Mouse (Mus musculus) limb, embryonic 10.5 days (tissue): Measurements from ENCODE around the gene Socs2. TPM values are rescaled to one million over a fixed set of nuclear protein-coding genes. Genes with fewer than 3 reads are reported as not detected.

Source experiments
- DNase-seq: peaks from one replicate; pipeline ENCODE4 v3.0.0-alpha.2; 2017; ENCODE audit warnings: low spot score
- H3K27ac ChIP-seq: fragments of 300-500 bp; sonication (generic); 2 replicates; pipeline ENCODE4 v1.5.1; 2016; ENCODE audit warnings: mild to moderate bottlenecking
- H3K27me3 ChIP-seq: fragments of 300-500 bp; sonication (generic); 2 replicates; pipeline ENCODE4 v1.6.1; 2016; ENCODE audit warnings: low read depth, mild to moderate bottlenecking; ENCODE audit not compliant: poor library complexity, severe bottlenecking
- H3K36me3 ChIP-seq: fragments of 300-500 bp; sonication (generic); 2 replicates; pipeline ENCODE4 v1.6.1; 2016; ENCODE audit warnings: mild to moderate bottlenecking, moderate library complexity
- H3K4me1 ChIP-seq: fragments of 300-500 bp; sonication (generic); 2 replicates; pipeline ENCODE4 v1.6.1; 2016
- H3K4me3 ChIP-seq: fragments of 300-500 bp; sonication (generic); 2 replicates; pipeline ENCODE4 v1.5.1; 2016; ENCODE audit warnings: mild to moderate bottlenecking, moderate library complexity
- H3K9me3 ChIP-seq: fragments of 300-500 bp; sonication (generic); replicated peaks from 2 replicates; pipeline ENCODE4 v1.6.1; 2016; ENCODE audit warnings: mild to moderate bottlenecking
- WGBS: fragments of 180-500 bp; shearing (Covaris S2); methylation state at CpG from one replicate; pipeline ENCODE4 v1.1.7; 2016; 5-methylcytosine and 5-hydroxymethylcytosine counted together
- polyA plus RNA-seq: library from polyadenylated mRNA; unstranded; fragments of >200 nt; fragmentation: Nextera tagmentation; extraction: Ambion mirVana; gene quantifications from 2 replicates; pipeline ENCODE4 v1.2.1, GENCODE M21; 2016

Socs2 gene
- polyA plus RNA-seq, 1 experiment from 2014 or later: 34.5 TPM

DNA sequence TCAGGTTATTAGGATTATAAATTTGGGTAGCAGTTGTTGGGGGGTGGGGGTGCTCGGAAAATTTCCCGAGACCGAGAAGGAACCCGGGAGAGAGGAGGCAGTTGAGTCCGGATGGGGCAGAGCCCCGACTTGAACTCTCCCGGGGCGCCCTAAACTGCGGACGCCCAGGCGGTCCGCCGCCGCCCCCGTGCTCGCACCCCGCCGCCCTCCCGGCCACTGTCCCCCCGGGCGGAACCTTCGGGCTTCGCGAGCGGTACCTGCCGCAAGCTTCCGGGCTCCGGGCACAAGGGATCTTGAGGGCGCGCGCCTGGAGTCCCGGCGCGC lies 657 bp downstream of the Socs2 start:
- H3K27ac ChIP-seq: peak overlapping the region; percentile 90
- H3K27me3 ChIP-seq: peaks cover 31% of the 10 kb centered on the region
- peak overlapping the region; percentile 67 for H3K4me3 ChIP-seq
- WGBS: under 1% methylated on average over 34 of the region's 34 CpGs
- peaks cover 37% of the 10 kb centered on the region for H3K4me1 ChIP-seq
- H3K36me3 ChIP-seq: no peaks in the 10 kb centered on the region
- no peaks in the 10 kb centered on the region for H3K9me3 ChIP-seq
- no peak for DNase-seq

DNA sequence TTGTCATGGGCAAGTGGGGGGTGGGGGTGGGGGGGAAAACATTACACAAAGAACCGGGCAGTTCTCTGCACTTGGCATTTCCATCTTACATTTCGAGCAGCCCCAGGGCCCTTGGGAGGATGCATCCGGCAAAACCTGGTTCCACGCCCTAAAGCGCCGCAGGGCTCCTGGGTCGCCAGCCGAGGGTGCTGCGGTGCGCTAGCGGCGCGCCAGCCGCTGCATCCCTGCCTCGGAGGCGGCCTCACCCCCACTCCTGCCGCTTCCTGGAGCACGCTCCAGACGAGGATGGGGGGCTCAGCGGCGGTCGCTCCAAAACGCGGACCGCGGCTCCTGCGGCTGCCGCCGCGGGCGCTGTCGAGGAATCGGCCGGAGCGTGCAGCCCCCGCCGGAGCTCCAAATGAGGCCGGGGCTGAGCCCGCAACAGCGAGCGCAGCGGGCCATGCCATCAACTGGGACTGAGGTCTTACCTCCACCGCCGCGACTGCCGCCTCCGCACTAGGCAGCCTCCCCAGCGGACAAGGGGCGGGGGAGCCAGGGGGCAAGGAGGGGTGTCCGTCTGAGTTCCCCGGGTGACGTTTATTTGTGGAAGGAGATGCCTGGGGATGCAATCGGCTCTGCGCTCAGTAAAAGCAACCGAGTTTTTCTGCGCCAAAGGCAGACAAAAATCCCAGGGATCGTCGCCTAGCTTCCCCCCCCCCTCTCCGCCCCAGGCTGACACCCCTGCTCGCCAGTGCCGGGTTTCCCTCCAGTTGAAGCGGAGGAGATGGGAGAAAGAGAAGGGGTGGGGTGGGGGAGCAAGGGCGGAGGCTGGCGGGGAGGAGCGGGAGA lies 1.2 kb downstream of the Socs2 start:
- Histone ChIP-seq H3K27me3 (peaks cover 31% of the 10 kb centered on the region), H3K4me3 (peak overlapping the region; percentile 67), H3K27ac (peak overlapping the region; percentile 90), H3K4me1 (peaks cover 37% of the 10 kb centered on the region), H3K36me3 (no peaks in the 10 kb centered on the region), H3K9me3 (no peaks in the 10 kb centered on the region)
- WGBS: under 1% methylated on average over 65 of the region's 65 CpGs
- peak; percentile 76 for DNase-seq

DNA sequence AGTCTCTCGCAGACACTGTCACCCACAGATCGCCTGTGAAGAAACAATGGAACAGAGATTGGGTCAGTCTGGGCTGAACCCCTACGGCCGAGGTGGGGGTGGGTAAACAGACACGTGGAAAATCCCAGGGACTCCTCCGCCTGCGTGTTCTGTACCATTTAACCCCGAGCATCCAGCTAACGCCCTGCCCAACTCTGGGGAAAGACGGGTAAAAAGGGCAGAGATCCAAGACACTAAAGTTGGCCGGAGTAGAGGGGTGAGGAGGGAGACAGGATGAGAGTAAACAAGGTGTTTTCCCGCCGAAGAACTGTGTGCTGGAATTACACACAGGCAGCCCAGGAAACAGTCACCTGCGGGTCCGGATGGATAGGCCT lies 1.8 kb downstream of the Socs2 start:
- no peaks in the 10 kb centered on the region for H3K36me3 ChIP-seq
- peaks cover 37% of the 10 kb centered on the region for H3K27me3 ChIP-seq
- peak; percentile 63 for DNase-seq
- no peaks in the 10 kb centered on the region for H3K9me3 ChIP-seq
- 0% methylated on average over 15 of the region's 15 CpGs for WGBS
- H3K4me3 ChIP-seq: peak overlapping the region; percentile 67
- H3K27ac ChIP-seq: peak overlapping the region; percentile 90
- peaks cover 37% of the 10 kb centered on the region for H3K4me1 ChIP-seq

DNA sequence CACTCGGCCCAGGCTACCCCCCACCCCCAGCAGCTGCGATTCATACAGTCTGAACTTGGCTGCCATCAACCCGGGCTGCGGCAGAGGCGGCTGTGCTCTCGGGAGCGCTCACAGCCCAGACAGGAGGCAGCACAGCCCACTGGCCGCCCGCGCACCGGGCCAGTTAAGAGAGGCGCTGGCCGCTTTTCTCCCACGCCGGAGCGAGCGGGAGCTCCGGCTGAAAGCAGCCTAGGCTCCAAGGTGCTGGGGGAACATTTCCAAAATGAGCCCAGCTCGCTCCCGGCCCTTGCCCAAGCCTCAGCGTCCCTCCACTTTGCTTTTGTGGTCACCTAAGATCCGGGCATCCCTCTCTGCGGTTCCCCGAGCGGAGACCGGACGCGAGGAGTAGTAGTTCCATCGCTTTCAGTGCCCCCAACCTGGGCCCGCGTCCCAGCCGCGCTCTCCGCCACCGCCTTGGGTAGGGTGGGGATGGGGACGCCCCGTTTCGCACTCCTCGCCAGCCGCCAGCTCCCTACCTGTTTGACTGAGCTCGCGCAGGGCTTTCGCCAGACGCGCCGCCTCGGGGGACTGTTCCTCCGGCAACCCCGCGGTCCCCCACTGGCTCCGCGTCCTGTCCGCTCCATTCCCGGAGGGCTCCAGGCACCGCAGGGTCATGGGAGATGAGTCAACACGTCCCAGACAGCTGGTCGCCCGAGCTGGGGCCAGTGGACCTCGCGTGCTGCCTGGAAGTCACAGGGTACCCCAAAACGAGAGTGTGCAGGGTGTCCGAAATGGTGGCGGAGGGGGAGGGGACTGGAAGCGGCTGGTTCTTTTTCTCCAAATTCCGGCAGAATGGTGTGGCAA lies 2.4 kb downstream of the Socs2 start:
- Histone ChIP-seq H3K9me3 (no peaks in the 10 kb centered on the region), H3K27ac (peak overlapping the region; percentile 90), H3K4me1 (peaks cover 37% of the 10 kb centered on the region), H3K4me3 (peak overlapping the region; percentile 67), H3K36me3 (no peaks in the 10 kb centered on the region), H3K27me3 (peaks cover 38% of the 10 kb centered on the region)
- WGBS: under 1% methylated on average over 65 of the region's 65 CpGs
- peak; percentile 83 for DNase-seq

DNA sequence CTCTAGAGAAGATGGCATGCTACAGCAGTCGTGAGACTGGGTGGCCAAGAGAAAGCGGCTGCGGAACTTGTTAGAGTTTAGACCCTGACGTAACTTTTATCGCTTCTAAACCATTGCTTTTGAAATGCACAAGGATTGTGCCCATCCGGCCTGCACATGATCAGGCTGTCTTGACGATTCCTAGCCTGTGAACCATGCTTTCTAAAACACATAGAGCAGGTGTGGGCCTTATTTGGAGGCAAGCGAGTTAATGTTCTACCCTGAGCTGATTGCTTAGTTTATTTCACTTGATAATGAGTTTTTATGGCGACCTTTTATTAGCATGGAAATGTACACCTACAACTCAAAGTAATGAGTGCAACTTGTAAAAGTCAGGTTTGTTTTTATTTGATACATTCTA lies 5.8 kb downstream of the Socs2 start:
- Histone ChIP-seq H3K4me3 (no peak overlapping the region), H3K4me1 (peaks cover 29% of the 10 kb centered on the region), H3K9me3 (no peaks in the 10 kb centered on the region), H3K27me3 (peaks cover 47% of the 10 kb centered on the region), H3K36me3 (no peaks in the 10 kb centered on the region), H3K27ac (no peak overlapping the region)
- 86% methylated on average over 9 of the region's 9 CpGs for WGBS
- DNase-seq: no peak

DNA sequence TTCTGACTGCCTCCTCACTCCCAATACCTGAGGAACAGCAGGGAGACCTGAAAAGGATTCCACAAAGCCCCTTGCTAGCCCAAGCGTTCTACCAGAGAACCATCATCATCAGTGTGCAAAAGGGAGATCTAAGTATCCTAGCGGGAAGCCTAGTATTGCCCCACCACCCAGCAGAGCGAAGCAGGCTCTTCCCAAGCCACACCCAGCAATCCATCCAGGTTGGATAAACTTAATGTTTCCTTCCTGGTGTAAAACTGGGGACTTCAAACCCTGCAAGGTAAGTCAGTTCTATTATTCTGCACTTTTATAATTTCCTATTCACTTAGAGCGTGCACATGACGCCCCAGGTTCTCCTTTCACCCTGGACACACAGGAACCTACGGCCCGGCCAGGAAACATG lies 6.3 kb downstream of the Socs2 start:
- no peak overlapping the region for H3K4me3 ChIP-seq
- H3K36me3 ChIP-seq: no peaks in the 10 kb centered on the region
- H3K27me3 ChIP-seq: peaks cover 48% of the 10 kb centered on the region
- DNase-seq: no peak
- WGBS: 92% methylated on average over 7 of the region's 7 CpGs
- H3K4me1 ChIP-seq: peaks cover 25% of the 10 kb centered on the region
- no peaks in the 10 kb centered on the region for H3K9me3 ChIP-seq
- no peak overlapping the region for H3K27ac ChIP-seq

DNA sequence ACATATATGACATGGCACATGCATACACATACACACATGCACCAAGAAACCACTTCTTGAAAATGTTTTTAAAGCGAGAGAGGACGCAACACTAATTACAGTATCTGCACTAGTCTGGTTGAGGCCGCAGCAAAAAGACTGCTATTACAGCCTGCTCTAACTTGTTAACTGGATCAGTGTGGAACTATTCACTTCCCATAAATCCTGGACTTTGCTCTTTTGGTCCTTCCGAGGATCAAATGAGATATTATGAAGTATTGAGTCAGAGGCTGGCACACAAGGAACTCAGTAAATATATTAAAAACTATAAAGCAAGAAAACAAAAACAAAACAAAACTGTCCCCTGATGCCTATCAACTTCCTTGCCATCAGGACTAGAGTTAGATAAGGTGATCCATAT lies 6.8 kb downstream of the Socs2 start:
- H3K27ac ChIP-seq: no peak overlapping the region
- H3K4me3 ChIP-seq: no peak overlapping the region
- no peaks in the 10 kb centered on the region for H3K36me3 ChIP-seq
- H3K27me3 ChIP-seq: peaks cover 48% of the 10 kb centered on the region
- no peaks in the 10 kb centered on the region for H3K9me3 ChIP-seq
- no peak for DNase-seq
- peaks cover 20% of the 10 kb centered on the region for H3K4me1 ChIP-seq
- 86% methylated on average over 4 of the region's 4 CpGs for WGBS

DNA sequence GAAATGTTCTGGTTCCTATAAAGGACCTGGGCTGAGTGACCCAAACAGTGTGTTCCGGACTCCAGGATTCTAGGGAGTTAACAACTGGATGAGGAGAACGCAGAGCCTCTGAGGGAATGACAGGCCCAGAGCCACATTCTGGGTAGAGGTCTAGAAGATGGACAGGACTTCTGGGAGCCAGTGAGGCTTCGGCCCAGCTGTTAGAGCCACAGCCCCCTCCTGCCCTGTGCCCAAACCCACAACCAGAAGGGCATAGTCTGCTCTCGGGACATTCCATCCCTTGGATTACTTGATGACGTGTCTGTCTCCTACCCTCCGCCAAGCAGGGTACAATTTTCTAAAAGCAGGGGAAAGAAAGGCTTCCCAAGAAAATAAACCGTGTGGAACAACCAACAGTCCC lies 7.8 kb downstream of the Socs2 start:
- no peak for DNase-seq
- no peaks in the 10 kb centered on the region for H3K9me3 ChIP-seq
- no peaks in the 10 kb centered on the region for H3K36me3 ChIP-seq
- H3K4me3 ChIP-seq: no peak overlapping the region
- WGBS: 74% methylated on average over 7 of the region's 7 CpGs
- H3K27ac ChIP-seq: no peak overlapping the region
- peaks cover 9% of the 10 kb centered on the region for H3K4me1 ChIP-seq
- peaks cover 46% of the 10 kb centered on the region for H3K27me3 ChIP-seq

DNA sequence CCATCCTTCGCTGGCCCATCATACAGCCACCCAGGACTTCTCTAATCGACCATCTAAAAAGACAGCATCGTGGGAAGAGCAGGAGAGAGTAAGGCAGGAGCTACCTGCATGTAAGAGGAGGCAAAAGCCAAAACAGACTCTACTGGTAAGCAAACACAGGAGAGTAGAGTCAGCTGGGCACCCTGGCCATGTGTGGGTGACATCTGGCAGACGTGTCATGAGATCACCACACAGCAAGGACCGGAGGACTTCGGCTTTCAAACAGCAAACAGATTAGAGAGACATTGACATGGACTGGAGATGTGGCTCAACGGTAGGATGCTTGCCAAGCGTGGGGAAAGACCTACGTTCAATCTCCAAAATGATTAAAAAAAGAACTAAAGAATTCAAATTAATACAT lies 8.5 kb downstream of the Socs2 start:
- DNase-seq: no peak
- Histone ChIP-seq H3K36me3 (no peaks in the 10 kb centered on the region), H3K4me3 (no peak overlapping the region), H3K27ac (no peak overlapping the region), H3K4me1 (0 out of 2 replicates have a peak, but pooled peaks cover 8% of the 10 kb centered on the region), H3K27me3 (peaks cover 40% of the 10 kb centered on the region), H3K9me3 (no peaks in the 10 kb centered on the region)
- 68% methylated on average over 9 of the region's 9 CpGs for WGBS

DNA sequence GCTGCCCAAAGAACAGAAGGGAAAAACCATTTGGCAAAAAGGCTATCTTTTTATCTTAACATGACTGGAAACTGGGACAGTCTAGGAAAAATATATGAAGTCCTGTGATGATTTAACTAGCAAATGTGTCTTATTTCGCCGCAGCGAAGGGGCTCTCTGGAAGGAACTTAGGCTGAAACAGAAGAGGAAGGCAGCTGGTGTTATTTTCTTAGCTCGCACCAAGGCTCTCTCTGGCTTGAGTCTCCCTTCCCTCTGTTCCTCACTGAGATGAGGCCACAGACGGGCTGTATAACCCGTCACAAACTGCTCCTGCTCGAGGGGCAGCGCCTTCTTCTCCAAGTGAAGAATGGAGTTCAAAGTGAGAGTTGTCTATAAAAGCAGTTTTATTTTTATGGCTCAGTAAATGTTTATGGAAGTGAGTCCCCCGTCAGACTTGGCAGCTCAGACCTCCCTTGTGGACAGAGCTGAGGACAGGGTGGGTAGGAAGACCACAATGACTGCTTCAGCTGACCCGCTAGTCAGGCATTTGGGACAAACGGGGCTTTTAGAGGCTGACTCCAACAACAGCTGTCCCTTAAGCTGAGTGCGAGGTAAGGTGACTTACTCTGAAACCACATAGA lies 9.3 kb downstream of the Socs2 start:
- no peak for DNase-seq
- H3K36me3 ChIP-seq: no peaks in the 10 kb centered on the region
- 0 out of 2 replicates have a peak, but pooled peaks cover 8% of the 10 kb centered on the region for H3K4me1 ChIP-seq
- H3K27ac ChIP-seq: no peak overlapping the region
- H3K4me3 ChIP-seq: no peak overlapping the region
- 49% methylated on average over 12 of the region's 12 CpGs for WGBS
- peaks cover 33% of the 10 kb centered on the region; the same call in 1 of the 2 replicates for H3K27me3 ChIP-seq
- no peaks in the 10 kb centered on the region for H3K9me3 ChIP-seq

DNA sequence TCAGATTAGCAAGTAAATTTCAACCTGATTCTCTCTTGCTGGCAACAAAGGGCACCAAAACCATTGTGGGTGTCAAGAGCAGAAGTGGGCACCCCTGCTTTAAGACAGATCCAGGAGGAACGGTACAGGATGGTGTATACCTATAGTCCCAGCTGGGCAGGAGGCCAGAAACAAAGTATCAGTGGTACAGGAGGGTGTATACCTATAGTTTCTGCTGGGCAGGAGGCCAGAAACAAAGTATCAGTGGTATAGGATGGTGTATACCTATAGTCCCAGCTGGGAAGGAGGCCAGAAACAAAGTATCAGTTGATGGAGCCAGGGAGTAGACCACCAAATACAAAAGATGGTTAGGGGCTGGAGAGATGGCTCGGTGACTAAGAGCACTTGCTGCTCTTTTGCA lies 12.2 kb downstream of the Socs2 start:
- Histone ChIP-seq H3K36me3 (no peaks in the 10 kb centered on the region), H3K4me3 (no peak overlapping the region), H3K27ac (no peak overlapping the region), H3K9me3 (no peaks in the 10 kb centered on the region), H3K4me1 (0 out of 2 replicates have a peak, but pooled peaks cover 8% of the 10 kb centered on the region), H3K27me3 (peaks cover 29% of the 10 kb centered on the region; the same call in 1 of the 2 replicates)
- WGBS: 88% methylated on average over 2 of the region's 2 CpGs
- DNase-seq: no peak

DNA sequence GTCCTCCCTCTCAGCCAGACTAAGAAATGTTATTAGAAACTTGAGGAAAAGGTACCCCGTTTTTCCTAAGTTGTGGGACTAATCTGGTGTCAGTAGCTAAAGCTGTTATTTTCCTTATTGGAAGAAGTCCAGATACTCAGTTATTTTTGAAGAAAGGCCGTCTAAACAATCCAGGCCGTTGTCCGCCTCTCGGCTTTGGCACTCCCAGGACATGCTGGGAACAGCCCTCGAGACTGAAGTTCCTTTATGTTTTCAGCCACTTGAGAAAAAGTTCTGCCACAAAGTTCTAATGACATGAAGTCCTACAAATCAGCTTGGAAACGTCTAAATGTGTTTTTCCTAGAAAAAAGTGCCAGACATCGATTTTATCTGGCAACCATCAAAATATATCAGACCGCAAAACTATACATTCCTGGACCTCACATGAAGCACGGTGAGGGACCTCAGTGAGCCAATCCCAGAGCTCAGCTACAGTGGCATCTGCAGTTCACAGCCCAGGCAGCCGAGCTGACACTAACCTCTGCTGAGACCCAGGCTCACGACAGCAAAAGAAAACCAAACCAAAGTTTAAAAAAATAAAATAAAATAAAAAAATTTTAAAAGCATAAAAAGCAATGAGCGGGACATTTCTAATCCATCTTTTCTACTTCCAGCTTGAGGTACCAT lies 17.2 kb downstream of the Socs2 start:
- Histone ChIP-seq H3K27ac (no peak overlapping the region), H3K36me3 (no peaks in the 10 kb centered on the region), H3K27me3 (peaks cover 31% of the 10 kb centered on the region; the same call in 1 of the 2 replicates), H3K4me3 (no peak overlapping the region), H3K4me1 (peaks cover 33% of the 10 kb centered on the region), H3K9me3 (no peaks in the 10 kb centered on the region)
- no peak for DNase-seq
- WGBS: 59% methylated on average over 13 of the region's 13 CpGs
